Mouse (Mus musculus): Measurements from ENCODE around the gene Srp68. TPM values are rescaled to one million over a fixed set of nuclear protein-coding genes. Genes with fewer than 3 reads are reported as not detected.

The Srp68 gene
- polyA plus RNA-seq, 1 experiment from 2014 or later: 101 TPM

- no peak overlapping the region for H3K27ac ChIP-seq
- H3K27me3 ChIP-seq (ENCODE audit: insufficient read depth, poor library complexity, severe bottlenecking): peaks cover 84% of the 10 kb centered on the region
- 79% methylated on average over 4 of the region's 4 CpGs for WGBS
- H3K9me3 ChIP-seq: peaks cover 4% of the 10 kb centered on the region; the same call in 1 of the 2 replicates
- H3K4me3 ChIP-seq: no peak overlapping the region
- no peak for DNase-seq (ENCODE audit: low spot score)
- H3K36me3 ChIP-seq: peaks cover 8% of the 10 kb centered on the region; the same call in 1 of the 2 replicates
- peaks cover 14% of the 10 kb centered on the region for H3K4me1 ChIP-seq
Measured at GRCm38 (mm10) chr11:116228699-116229098, 45.3 kb downstream of the Srp68 start.

- Histone ChIP-seq H3K27me3 (ENCODE audit: insufficient read depth, poor library complexity, severe bottlenecking) (peaks cover 87% of the 10 kb centered on the region), H3K4me3 (no peak overlapping the region), H3K27ac (no peak overlapping the region), H3K36me3 (peaks cover 11% of the 10 kb centered on the region), H3K9me3 (peaks cover 8% of the 10 kb centered on the region; the same call in 1 of the 2 replicates), H3K4me1 (peaks cover 24% of the 10 kb centered on the region)
- DNase-seq (ENCODE audit: low spot score): peak; percentile 88
- WGBS: 2% methylated on average over 2 of the region's 2 CpGs
Measured at GRCm38 (mm10) chr11:116226414-116226813, 47.6 kb downstream of the Srp68 start.

DNA sequence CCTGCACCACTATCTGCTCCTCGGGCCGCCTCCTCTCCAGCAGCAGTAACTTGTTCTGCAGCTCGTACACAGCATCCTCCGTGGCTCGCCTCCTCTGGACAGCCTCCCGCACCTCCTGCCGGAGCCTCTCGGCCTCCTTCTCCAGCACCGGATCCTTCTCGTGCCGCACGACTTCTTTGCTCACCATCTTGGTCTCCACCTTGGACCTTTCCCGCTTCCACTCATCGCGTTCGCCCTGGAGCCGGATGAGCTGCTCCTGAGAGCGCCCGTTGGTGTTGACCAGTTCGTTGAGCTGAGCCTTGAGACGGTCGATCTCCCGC lies 51.3 kb downstream of the Srp68 start:
- Histone ChIP-seq H3K27me3 (ENCODE audit: insufficient read depth, poor library complexity, severe bottlenecking) (peaks cover 75% of the 10 kb centered on the region), H3K36me3 (peaks cover 12% of the 10 kb centered on the region), H3K9me3 (peaks cover 8% of the 10 kb centered on the region; the same call in 1 of the 2 replicates), H3K4me1 (peaks cover 51% of the 10 kb centered on the region), H3K4me3 (peak overlapping the region; percentile 58), H3K27ac (peak overlapping the region; percentile 52; the same call in 1 of the 2 replicates)
- 10% methylated on average over 23 of the region's 23 CpGs for WGBS
- DNase-seq (ENCODE audit: low spot score): no peak

GRCm38 (mm10) chr11:116221931-116222739 lies 51.9 kb downstream of the Srp68 start:
- Histone ChIP-seq H3K27me3 (ENCODE audit: insufficient read depth, poor library complexity, severe bottlenecking) (peaks cover 69% of the 10 kb centered on the region), H3K4me3 (peak overlapping the region; percentile 58), H3K36me3 (peaks cover 12% of the 10 kb centered on the region), H3K9me3 (peaks cover 8% of the 10 kb centered on the region; the same call in 1 of the 2 replicates), H3K27ac (peak overlapping the region; percentile 52; the same call in 1 of the 2 replicates), H3K4me1 (peaks cover 51% of the 10 kb centered on the region)
- DNase-seq (ENCODE audit: low spot score): no peak
- 7% methylated on average over 53 of the region's 53 CpGs for WGBS

- H3K27ac ChIP-seq: peak overlapping the region; percentile 81
- H3K36me3 ChIP-seq: peaks cover 12% of the 10 kb centered on the region
- no peak for DNase-seq (ENCODE audit: low spot score)
- WGBS: 8% methylated on average over 4 of the region's 4 CpGs
- H3K27me3 ChIP-seq (ENCODE audit: insufficient read depth, poor library complexity, severe bottlenecking): peaks cover 54% of the 10 kb centered on the region
- H3K9me3 ChIP-seq: peaks cover 8% of the 10 kb centered on the region; the same call in 1 of the 2 replicates
- H3K4me3 ChIP-seq: peak overlapping the region; percentile 1; the same call in 1 of the 2 replicates
- peaks cover 51% of the 10 kb centered on the region for H3K4me1 ChIP-seq
Measured at GRCm38 (mm10) chr11:116219885-116220284, 54.1 kb downstream of the Srp68 start.

DNA sequence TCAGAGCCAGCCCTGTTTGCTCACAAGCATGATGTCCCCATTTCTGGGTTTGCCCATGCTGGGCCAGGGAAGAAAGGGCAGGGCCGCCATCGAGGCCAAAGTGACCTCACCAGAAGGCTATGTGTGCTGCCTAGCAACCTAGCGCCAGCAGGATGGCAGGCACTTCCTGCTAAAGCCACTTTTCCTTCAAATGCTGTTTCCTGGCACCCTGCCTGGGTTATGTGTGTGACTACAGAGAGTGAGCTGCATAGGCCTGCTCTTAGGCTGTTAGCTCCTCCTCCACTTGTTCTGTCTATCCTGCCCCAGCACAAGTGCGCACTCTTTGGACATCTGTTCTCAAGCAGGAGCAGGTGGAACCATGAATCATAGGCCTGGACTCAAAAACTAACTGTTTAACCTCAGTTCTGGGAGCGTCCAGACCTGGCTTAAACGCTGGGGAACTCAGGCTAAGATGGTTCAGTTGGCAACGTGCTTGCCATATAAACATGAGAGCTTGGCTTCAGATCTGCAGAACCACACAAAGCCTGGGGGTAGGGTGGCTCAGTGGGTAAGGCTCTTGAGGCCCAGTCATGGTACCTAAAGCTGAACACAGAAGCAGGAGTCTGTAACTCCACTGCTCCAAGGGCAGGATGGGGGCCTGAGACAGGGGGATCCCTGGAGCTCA lies 55.1 kb downstream of the Srp68 start:
- H3K27ac ChIP-seq: peak overlapping the region; percentile 81
- WGBS: 51% methylated on average over 7 of the region's 7 CpGs
- H3K36me3 ChIP-seq: peaks cover 10% of the 10 kb centered on the region
- peaks cover 5% of the 10 kb centered on the region; the same call in 1 of the 2 replicates for H3K9me3 ChIP-seq
- 0 out of 2 replicates have a peak overlapping the region, but pooled peaks have one; percentile 0 for H3K4me3 ChIP-seq
- H3K4me1 ChIP-seq: peaks cover 51% of the 10 kb centered on the region
- DNase-seq (ENCODE audit: low spot score): peak; percentile 93
- H3K27me3 ChIP-seq (ENCODE audit: insufficient read depth, poor library complexity, severe bottlenecking): peaks cover 44% of the 10 kb centered on the region

DNA sequence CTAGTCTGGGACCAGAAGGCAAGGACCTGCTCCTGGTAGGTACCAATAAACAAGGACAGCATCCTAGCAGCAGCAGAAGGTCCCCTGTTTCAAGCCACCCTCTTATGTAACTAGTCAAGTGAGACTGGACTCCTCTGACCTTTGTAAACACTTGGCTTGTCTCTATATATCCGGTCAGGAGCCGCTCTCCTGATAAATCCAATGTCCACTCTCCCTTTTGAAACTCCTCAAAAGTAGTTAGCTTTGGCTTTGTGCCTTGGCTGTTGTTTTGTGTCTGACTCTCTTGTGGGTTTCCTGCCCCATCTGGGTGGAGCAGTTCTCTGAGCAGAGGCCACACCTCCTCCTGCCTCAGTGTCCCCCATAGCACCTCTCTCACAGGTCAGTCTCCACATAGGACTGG lies 55.8 kb downstream of the Srp68 start:
- no peak for DNase-seq (ENCODE audit: low spot score)
- WGBS: 70% methylated on average over 2 of the region's 2 CpGs
- H3K4me1 ChIP-seq: peaks cover 49% of the 10 kb centered on the region

GRCm38 (mm10) chr11:116216549-116216948 lies 57.5 kb downstream of the Srp68 start:
- peaks cover 2% of the 10 kb centered on the region; the same call in 1 of the 2 replicates for H3K9me3 ChIP-seq
- H3K27me3 ChIP-seq (ENCODE audit: insufficient read depth, poor library complexity, severe bottlenecking): peaks cover 21% of the 10 kb centered on the region
- WGBS: 81% methylated on average over 11 of the region's 11 CpGs
- no peak overlapping the region for H3K27ac ChIP-seq
- peaks cover 19% of the 10 kb centered on the region for H3K36me3 ChIP-seq
- H3K4me1 ChIP-seq: peaks cover 32% of the 10 kb centered on the region
- peak; percentile 64 for DNase-seq (ENCODE audit: low spot score)
- H3K4me3 ChIP-seq: no peak overlapping the region

More for the DNA sequence above, 55.8 kb downstream of the Srp68 start:
- Histone ChIP-seq H3K9me3 (peaks cover 5% of the 10 kb centered on the region; the same call in 1 of the 2 replicates), H3K27ac (peak overlapping the region; percentile 81), H3K36me3 (peaks cover 10% of the 10 kb centered on the region), H3K27me3 (ENCODE audit: insufficient read depth, poor library complexity, severe bottlenecking) (peaks cover 38% of the 10 kb centered on the region), H3K4me3 (0 out of 2 replicates have a peak overlapping the region, but pooled peaks have one; percentile 0)

DNA sequence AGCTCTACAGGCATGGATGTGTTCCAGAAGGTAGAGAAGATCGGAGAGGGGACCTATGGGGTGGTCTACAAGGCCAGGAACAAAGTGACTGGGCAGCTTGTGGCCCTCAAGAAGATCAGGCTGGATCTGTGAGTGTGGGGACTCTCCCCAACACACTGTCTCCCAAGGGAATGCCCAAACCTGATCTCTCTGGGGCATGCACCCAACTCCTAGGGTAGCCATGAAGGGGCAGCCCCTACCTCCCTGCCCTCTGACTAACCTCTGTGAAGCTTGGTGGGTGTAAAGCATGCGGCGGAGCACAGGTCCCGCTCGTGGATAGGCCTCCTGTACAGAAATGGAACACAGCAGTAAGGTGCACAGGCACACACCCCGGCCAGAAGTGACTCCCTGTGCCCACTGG lies 58.0 kb downstream of the Srp68 start:
- H3K4me1 ChIP-seq: peaks cover 31% of the 10 kb centered on the region
- H3K4me3 ChIP-seq: no peak overlapping the region
- no peak overlapping the region for H3K27ac ChIP-seq
- peaks cover 16% of the 10 kb centered on the region for H3K36me3 ChIP-seq
- DNase-seq (ENCODE audit: low spot score): peak; percentile 68
- H3K27me3 ChIP-seq (ENCODE audit: insufficient read depth, poor library complexity, severe bottlenecking): peaks cover 15% of the 10 kb centered on the region
- no peaks in the 10 kb centered on the region for H3K9me3 ChIP-seq
- 82% methylated on average over 6 of the region's 6 CpGs for WGBS

DNA sequence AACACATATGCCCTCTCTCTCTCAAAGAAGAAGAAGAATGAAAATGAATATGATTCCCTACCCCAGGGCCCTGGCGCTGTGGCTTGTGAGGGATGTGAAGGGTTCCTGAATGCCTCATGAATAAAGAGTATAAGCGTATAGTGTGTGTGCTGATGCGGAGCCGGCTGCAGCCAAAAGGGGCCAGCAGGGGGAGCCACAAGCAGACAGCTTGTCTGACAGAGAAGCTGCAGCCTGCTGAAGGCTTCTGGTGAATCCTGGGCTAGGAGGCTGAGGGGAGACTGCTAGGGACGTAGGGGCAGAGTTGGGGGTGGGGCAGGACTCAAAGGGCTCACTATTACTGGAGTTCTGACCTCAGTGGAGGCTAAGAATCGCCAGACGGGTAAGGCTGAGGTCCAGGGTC lies 58.8 kb downstream of the Srp68 start:
- H3K9me3 ChIP-seq: no peaks in the 10 kb centered on the region
- H3K27ac ChIP-seq: no peak overlapping the region
- H3K4me1 ChIP-seq: peaks cover 24% of the 10 kb centered on the region
- peaks cover 7% of the 10 kb centered on the region; the same call in 1 of the 2 replicates for H3K27me3 ChIP-seq (ENCODE audit: insufficient read depth, poor library complexity, severe bottlenecking)
- H3K36me3 ChIP-seq: peaks cover 16% of the 10 kb centered on the region
- no peak overlapping the region for H3K4me3 ChIP-seq
- 76% methylated on average over 7 of the region's 7 CpGs for WGBS
- DNase-seq (ENCODE audit: low spot score): peak; percentile 75

DNA sequence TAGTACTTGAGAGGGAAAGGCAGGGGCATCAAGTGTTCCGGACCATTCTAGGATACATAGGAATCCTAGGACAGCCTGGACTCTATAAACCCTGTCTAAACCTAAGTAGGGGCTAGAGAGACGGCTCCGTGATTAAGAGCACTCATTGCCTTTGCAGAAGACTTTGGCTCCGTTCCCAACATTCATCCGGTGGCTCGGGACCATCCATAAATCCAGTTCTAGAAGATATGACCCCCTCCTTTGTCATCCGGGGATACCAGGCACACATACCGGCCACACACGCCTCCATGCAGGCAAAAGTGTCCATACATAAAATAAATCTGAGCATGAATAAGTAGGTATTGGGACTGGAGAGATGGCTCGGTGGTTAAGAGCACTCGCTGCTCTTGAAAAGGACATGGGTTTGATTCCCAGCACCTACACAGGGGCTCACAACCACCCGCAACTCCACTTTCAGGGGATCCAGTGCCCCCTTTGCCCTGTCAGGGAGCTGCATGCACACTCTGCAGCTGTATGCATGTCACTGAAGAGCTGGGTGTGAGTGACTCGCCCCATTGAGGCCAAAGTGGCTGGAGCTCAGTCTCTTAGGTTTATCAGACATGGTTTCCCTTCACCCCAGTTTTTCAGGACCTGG lies 60.0 kb downstream of the Srp68 start:
- Histone ChIP-seq H3K4me3 (no peak overlapping the region), H3K9me3 (no peaks in the 10 kb centered on the region), H3K36me3 (peaks cover 20% of the 10 kb centered on the region), H3K27me3 (ENCODE audit: insufficient read depth, poor library complexity, severe bottlenecking) (no peaks in the 10 kb centered on the region), H3K27ac (no peak overlapping the region), H3K4me1 (peaks cover 12% of the 10 kb centered on the region)
- WGBS: 92% methylated on average over 13 of the region's 13 CpGs
- DNase-seq (ENCODE audit: low spot score): peak; percentile 55

GRCm38 (mm10) chr11:116212847-116213246 lies 61.2 kb downstream of the Srp68 start:
- Histone ChIP-seq H3K36me3 (peaks cover 20% of the 10 kb centered on the region), H3K27ac (no peak overlapping the region), H3K4me1 (peaks cover under 1% of the 10 kb centered on the region; the same call in 1 of the 2 replicates), H3K4me3 (no peak overlapping the region), H3K27me3 (ENCODE audit: insufficient read depth, poor library complexity, severe bottlenecking) (no peaks in the 10 kb centered on the region), H3K9me3 (no peaks in the 10 kb centered on the region)
- WGBS: 86% methylated on average over 6 of the region's 6 CpGs
- DNase-seq (ENCODE audit: low spot score): no peak
